Mouse (Mus musculus) forebrain, postnatal 0 days (tissue): ENCODE results near the gene Catsperz. TPM values are rescaled to one million over a fixed set of nuclear protein-coding genes. Genes with fewer than 3 reads are reported as not detected.
"Not testable (repeated sequence)": the region's sequence is repeated elsewhere in the genome, so short reads cannot be mapped to it uniquely, and the experiment has no call there.

ENCODE experiments used
- ATAC-seq: fragments of 200-750 bp; cut with Nextera tagmentation; 2 replicates; pipeline ENCODE4 v1.8.0; 2017; ENCODE audit warnings: mild to moderate bottlenecking, moderate library complexity
- DNase-seq: peaks from one replicate; pipeline ENCODE4 v3.0.0-alpha.2; 2015
- H3K27ac ChIP-seq: fragments of 300-500 bp; sonication (generic); 2 replicates; pipeline ENCODE4 v1.5.1; 2014; ENCODE audit warnings: low read depth, mild to moderate bottlenecking, antibody characterized with exemption, low read length, moderate library complexity, mixed read lengths
- H3K27me3 ChIP-seq: fragments of 300-500 bp; sonication (generic); 2 replicates; pipeline ENCODE4 v1.6.1; 2014; ENCODE audit warnings: mild to moderate bottlenecking, low read length, mixed read lengths; ENCODE audit not compliant: insufficient read depth
- H3K36me3 ChIP-seq: fragments of 300-500 bp; sonication (generic); 2 replicates; pipeline ENCODE4 v1.6.1; 2014; ENCODE audit warnings: mild to moderate bottlenecking, moderate library complexity; ENCODE audit not compliant: insufficient read depth
- H3K4me1 ChIP-seq: fragments of 300-500 bp; sonication (generic); 2 replicates; pipeline ENCODE4 v1.6.1; 2014; ENCODE audit warnings: antibody characterized with exemption; ENCODE audit not compliant: insufficient read depth
- H3K4me2 ChIP-seq: fragments of 300-500 bp; sonication (generic); 2 replicates; pipeline ENCODE4 v1.6.1; 2014; ENCODE audit warnings: low read depth, mild to moderate bottlenecking, moderate library complexity
- H3K4me3 ChIP-seq: fragments of 300-500 bp; sonication (generic); 2 replicates; pipeline ENCODE4 v1.5.1; 2014; ENCODE audit warnings: low read depth, low read length, mixed read lengths
- H3K9ac ChIP-seq: fragments of 300-500 bp; sonication (generic); 2 replicates; pipeline ENCODE4 v1.6.1; 2014; ENCODE audit warnings: mild to moderate bottlenecking
- H3K9me3 ChIP-seq: fragments of 300-500 bp; sonication (generic); 2 replicates; pipeline ENCODE4 v1.6.1; 2016; ENCODE audit warnings: low read length
- CTCF ChIP-seq: sonication (generic); IDR thresholded peaks from 2 replicates; pipeline ENCODE4 v1.5.1; 2016; ENCODE audit warnings: antibody characterized with exemption, control low read depth, low read depth
- WGBS: fragments of 180-500 bp; shearing (Covaris S2); extraction: QIAGEN DNeasy Blood & Tissue Kit; methylation state at CpG from one replicate; pipeline ENCODE4 v1.1.7; 2014; 5-methylcytosine and 5-hydroxymethylcytosine counted together
- polyA plus RNA-seq: library from polyadenylated mRNA; unstranded; fragments of >200 nt; fragmentation: Nextera tagmentation; extraction: Ambion mirVana; gene quantifications from 2 replicates; pipeline ENCODE4 v1.2.1, GENCODE M21; 2015
- total RNA-seq: library from RNA; depleted of rRNA; stranded (reverse); fragments of >200 nt; gene quantifications from 2 replicates; pipeline ENCODE4 v1.2.3, GENCODE M21; 2014

Catsperz gene
- total and polyA plus RNA-seq, 2 experiments from 2014 or later, result 0.71 to 1.2 TPM

DNA sequence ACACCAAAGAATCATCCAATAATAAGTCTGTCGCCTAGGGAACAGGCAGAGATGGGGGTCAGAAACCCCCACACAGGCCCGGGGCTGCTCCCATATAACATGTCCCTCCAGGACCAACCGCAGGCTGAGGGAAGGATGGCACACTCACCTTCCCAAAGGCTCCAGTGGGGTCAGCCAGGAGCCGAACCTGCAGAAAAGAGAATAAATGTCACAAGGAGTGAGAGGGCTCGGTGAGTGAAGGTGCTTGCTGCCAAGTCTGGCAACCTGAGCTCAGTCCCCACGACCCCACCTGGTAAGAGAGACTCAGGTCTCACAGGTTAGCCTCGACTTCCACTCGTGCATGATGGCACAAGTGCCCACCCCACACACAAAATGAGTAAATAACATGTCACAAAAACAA lies 18.1 kb downstream of the Catsperz start:
- Histone ChIP-seq H3K4me3 (no peak overlapping the region), H3K4me2 (no peak overlapping the region), H3K9ac (no peak overlapping the region), H3K4me1 (peaks cover 12% of the 10 kb centered on the region), H3K36me3 (peaks cover 33% of the 10 kb centered on the region), H3K27ac (no peak overlapping the region), H3K9me3 (no peaks in the 10 kb centered on the region), H3K27me3 (no peaks in the 10 kb centered on the region)
- WGBS, result 89% methylated on average over 8 of the region's 8 CpGs
- DNase-seq, result no peak
- no peak for TF ChIP-seq CTCF
- ATAC-seq, result no peak

DNA sequence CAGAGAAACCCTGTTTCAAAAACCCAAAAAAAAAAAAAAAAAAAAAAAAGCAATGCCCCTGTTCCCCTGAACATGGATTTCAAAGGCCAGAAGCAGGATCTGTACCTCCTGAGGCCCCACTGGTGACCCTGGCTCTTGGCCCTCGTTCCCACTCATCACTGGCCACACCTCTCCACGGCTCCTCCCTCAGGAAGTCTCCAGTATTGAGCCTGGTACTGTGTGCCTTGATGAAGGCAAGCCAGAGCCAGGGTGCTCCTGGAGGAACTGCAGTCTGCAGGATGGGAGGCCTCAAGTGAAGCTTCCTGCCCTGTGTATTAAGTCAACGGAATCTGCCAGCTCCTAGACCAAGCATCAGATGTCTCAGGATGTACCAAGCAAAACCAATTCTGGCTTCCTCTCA lies 19.0 kb downstream of the Catsperz start:
- no peak for ATAC-seq
- no peak overlapping the region for H3K4me3 ChIP-seq
- no peaks in the 10 kb centered on the region for H3K27me3 ChIP-seq
- H3K9ac ChIP-seq, result no peak overlapping the region
- no peak overlapping the region for H3K4me2 ChIP-seq
- 83% methylated on average over 3 of the region's 3 CpGs for WGBS
- peaks cover 24% of the 10 kb centered on the region for H3K36me3 ChIP-seq
- no peak for TF ChIP-seq CTCF
- no peak overlapping the region for H3K27ac ChIP-seq
- no peak for DNase-seq
- H3K4me1 ChIP-seq, result peaks cover 12% of the 10 kb centered on the region
- no peaks in the 10 kb centered on the region for H3K9me3 ChIP-seq

DNA sequence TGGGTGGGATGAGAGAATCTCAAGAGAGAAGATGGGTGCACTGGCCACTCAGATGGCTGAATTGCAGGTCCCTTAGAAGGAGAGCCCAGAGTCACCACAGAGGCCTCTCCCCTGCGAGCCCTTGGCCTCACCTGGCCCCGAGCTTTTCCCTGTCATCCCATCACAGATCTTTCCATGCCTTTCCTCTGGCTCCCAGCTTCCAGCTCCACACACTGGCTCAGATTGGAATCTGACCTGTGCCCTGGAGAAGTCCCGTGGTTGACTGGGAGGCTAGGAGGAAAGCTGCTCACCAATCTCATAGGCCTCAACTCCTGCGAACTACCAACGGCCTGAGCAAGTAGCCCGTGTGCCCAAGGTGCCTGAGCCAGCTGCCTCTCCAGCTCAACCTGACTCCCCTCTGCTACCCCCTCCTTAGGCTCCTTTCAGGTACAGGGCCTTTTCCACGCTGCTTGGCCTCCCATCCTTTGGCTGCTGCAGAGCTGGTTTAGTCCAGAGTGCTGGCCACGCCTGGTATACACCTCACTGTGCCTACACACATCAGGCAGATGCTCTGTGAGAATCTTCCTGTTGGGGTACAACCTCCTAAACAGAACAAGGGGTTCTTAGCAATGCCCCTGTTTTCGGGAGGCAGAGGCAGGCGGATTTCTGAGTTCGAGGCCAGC lies 19.6 kb downstream of the Catsperz start:
- H3K9me3 ChIP-seq, result no peaks in the 10 kb centered on the region
- H3K4me1 ChIP-seq, result peaks cover 12% of the 10 kb centered on the region
- H3K36me3 ChIP-seq, result peaks cover 21% of the 10 kb centered on the region
- DNase-seq, result no peak
- 94% methylated on average over 11 of the region's 11 CpGs for WGBS
- no peak overlapping the region for H3K4me3 ChIP-seq
- H3K27me3 ChIP-seq, result no peaks in the 10 kb centered on the region
- TF ChIP-seq CTCF, result no peak
- no peak for ATAC-seq
- no peak overlapping the region for H3K4me2 ChIP-seq
- no peak overlapping the region for H3K9ac ChIP-seq
- H3K27ac ChIP-seq, result no peak overlapping the region

DNA sequence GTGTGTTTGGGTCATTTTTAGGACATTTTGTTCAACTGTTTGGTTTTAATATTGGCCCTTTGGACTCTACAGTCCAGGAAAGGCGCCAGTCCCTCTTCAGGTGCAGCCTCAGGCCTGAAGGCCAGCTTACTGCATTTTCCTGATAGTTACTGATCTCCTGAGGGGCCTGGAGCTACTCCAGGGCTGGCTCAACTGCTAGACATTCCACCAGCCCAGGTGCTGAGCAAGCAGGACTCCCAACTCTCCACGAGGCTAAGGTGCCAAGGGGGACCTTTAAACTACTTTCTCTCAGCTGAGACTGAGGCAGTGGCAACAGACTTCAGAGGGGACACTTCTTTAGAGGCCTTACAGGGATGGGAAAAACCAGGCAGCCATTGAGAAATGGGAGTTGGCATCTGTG lies 20.3 kb downstream of the Catsperz start:
- ATAC-seq (no peak), DNase-seq (no peak)

DNA sequence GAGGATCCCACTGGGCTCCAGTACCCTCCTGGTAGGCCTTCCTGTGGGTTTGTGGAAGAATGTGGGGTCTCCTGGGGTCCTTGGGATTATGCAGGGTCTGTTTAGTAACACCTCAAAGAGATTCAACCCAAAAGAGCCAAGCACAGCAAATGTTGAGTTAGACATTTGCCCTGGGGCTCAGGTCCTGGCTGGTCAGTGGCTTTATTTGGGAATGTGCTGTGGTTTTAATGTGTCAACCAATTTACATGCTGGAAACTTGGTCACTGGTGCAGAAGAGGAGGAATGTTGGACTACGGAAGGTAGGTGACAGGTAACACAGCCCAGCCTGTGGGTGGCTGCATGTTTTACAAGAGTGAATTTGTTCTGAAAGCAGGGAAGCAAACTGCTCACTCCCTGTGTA lies 22.1 kb downstream of the Catsperz start:
- Histone ChIP-seq H3K4me2 (no peak overlapping the region), H3K4me3 (no peak overlapping the region), H3K9me3 (no peaks in the 10 kb centered on the region), H3K4me1 (0 out of 2 replicates have a peak, but pooled peaks cover 2% of the 10 kb centered on the region), H3K27me3 (no peaks in the 10 kb centered on the region), H3K36me3 (peaks cover 21% of the 10 kb centered on the region), H3K27ac (no peak overlapping the region), H3K9ac (no peak overlapping the region)
- WGBS, result 94% methylated on average over 1 of the region's 1 CpGs
- ATAC-seq (no peak), DNase-seq (no peak)
- no peak for TF ChIP-seq CTCF

More for the DNA sequence above, 20.3 kb downstream of the Catsperz start:
- 75% methylated on average over 2 of the region's 2 CpGs for WGBS
- Histone ChIP-seq H3K4me1 (peaks cover 12% of the 10 kb centered on the region), H3K27me3 (no peaks in the 10 kb centered on the region), H3K27ac (no peak overlapping the region), H3K9me3 (no peaks in the 10 kb centered on the region), H3K9ac (no peak overlapping the region), H3K4me2 (no peak overlapping the region), H3K4me3 (no peak overlapping the region), H3K36me3 (peaks cover 21% of the 10 kb centered on the region)
- no peak for TF ChIP-seq CTCF

DNA sequence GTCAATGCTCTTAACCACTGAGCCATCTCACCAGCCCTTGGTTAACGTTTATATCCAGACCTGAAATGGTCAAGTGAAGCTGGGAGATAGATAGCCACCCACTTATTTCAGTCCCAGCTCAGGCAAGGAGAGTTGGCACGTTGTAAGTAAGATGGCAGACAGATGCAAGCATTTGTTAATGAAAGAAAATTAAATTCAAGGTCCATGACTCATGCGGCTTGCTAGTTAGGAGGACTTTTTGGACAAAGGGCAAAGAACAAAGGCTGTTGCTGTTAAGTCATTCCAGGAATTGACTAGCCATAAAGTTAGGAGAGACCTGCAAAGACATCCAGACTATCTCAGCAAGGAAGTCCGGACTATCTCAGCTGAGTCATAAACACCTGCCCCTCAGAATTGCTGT lies 25.5 kb downstream of the Catsperz start:
- TF ChIP-seq CTCF, result no peak

DNA sequence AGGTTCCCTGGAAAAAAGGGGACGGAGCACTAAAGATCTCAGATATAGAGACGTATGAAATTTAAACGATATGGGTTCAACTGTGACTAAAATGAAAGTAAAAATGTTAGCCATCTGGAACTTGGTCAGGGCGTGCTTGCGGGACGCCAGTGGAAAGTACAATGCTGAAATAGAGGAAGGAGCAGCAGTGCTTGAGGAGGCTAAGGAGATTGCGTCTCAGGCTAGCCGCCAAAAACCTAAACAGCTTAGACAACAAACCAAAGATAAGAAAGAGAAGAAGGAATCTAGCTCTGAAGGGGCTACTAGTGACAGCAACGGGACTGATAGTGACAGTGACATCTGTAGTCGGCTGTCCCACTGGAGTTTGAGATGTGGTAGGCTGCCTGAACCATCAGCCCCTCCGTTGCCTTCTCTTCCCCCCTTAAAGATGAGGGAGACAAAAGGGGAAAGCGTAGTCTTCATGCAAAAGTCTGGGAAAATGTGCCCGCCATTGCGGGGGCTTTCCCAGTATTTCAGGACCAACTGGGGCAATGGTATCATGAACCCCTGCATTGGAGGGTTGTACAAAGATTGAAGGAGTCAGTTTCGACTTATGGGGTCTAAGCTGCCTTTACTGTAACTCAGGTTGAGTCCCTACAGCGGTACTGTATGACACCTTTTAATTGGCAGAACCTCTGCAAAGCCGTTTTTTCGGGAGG lies 29.4 kb downstream of the Catsperz start:
- not testable (repeated sequence) for H3K4me3 ChIP-seq, DNase-seq, H3K9me3 ChIP-seq, H3K36me3 ChIP-seq, H3K27me3 ChIP-seq, ATAC-seq, H3K9ac ChIP-seq, H3K4me1 ChIP-seq, H3K4me2 ChIP-seq, H3K27ac ChIP-seq
- WGBS, result 93% methylated on average over 18 of the region's 18 CpGs

More for the DNA sequence above, 25.5 kb downstream of the Catsperz start:
- Histone ChIP-seq H3K4me2 (no peak overlapping the region), H3K36me3 (peaks cover under 1% of the 10 kb centered on the region; the same call in 1 of the 2 replicates), H3K27me3 (no peaks in the 10 kb centered on the region), H3K4me1 (no peaks in the 10 kb centered on the region), H3K4me3 (no peak overlapping the region), H3K27ac (no peak overlapping the region), H3K9me3 (0 out of 2 replicates have a peak, but pooled peaks cover 3% of the 10 kb centered on the region), H3K9ac (no peak overlapping the region)
- 80% methylated on average over 4 of the region's 4 CpGs for WGBS
- no peak for ATAC-seq
- no peak for DNase-seq
